Mouse (Mus musculus): ENCODE measurements around the gene Btbd18.
A peak's percentile ranks its signal among the peaks of the same experiment; 100 is the strongest.
"Not testable (repeated sequence)": the region's sequence is repeated elsewhere in the genome, so short reads cannot be mapped to it uniquely, and the experiment has no call there.

Gene Btbd18

GRCm38 (mm10) chr2:84646138-84646537 is 12.7 kb upstream of the Btbd18 start:
- no peak for DNase-seq (ENCODE audit: low read depth in 1 of 2, low spot score in 2 of 2)

GRCm38 (mm10) chr2:84647051-84647568 is 11.8 kb upstream of the Btbd18 start:
- DNase-seq (ENCODE audit: low read depth in 1 of 2, low spot score in 2 of 2): no peak

- no peak for DNase-seq (ENCODE audit: low read depth in 1 of 2, low spot score in 2 of 2)
These were observed 10.5 kb upstream of the Btbd18 start for GRCm38 (mm10) chr2:84648369-84648768.

GRCm38 (mm10) chr2:84649674-84650073 is 9.2 kb upstream of the Btbd18 start:
- DNase-seq (ENCODE audit: low read depth in 1 of 2, low spot score in 2 of 2): no peak

GRCm38 (mm10) chr2:84650464-84651195 is 8.2 kb upstream of the Btbd18 start, which contains the start of gene Ctnnd1:
Gene Ctnnd1 (minus strand): TSS chr2:84650765.
- DNase-seq (ENCODE audit: low read depth in 1 of 2, low spot score in 2 of 2): peak in 1 of 2 experiments; percentile 26

- no peak for DNase-seq (ENCODE audit: low read depth in 1 of 2, low spot score in 2 of 2)
These were observed 5.5 kb upstream of the Btbd18 start for GRCm38 (mm10) chr2:84653354-84653753.

- DNase-seq (ENCODE audit: low read depth in 1 of 2, low spot score in 2 of 2): no peak
These were observed 3.0 kb upstream of the Btbd18 start for GRCm38 (mm10) chr2:84655864-84656263.

GRCm38 (mm10) chr2:84660253-84660652 is 1.4 kb downstream of the Btbd18 start:
- DNase-seq (ENCODE audit: low read depth in 1 of 2, low spot score in 2 of 2): peak in 1 of 2 experiments; percentile 30

GRCm38 (mm10) chr2:84662866-84663265 is 4.0 kb downstream of the Btbd18 start:
- no peak for DNase-seq (ENCODE audit: low read depth in 1 of 2, low spot score in 2 of 2)

- no peak for DNase-seq (ENCODE audit: low read depth in 1 of 2, low spot score in 2 of 2)
These were observed 7.2 kb downstream of the Btbd18 start for GRCm38 (mm10) chr2:84666081-84666480.

GRCm38 (mm10) chr2:84669828-84670568 is 11.1 kb downstream of the Btbd18 start:
- DNase-seq (ENCODE audit: low read depth in 1 of 2, low spot score in 2 of 2): no peak

- peak; percentile 26 to 44 for DNase-seq (ENCODE audit: low read depth in 1 of 2, low spot score in 2 of 2)
These were observed 11.7 kb downstream of the Btbd18 start, which contains the start of gene Selenoh for GRCm38 (mm10) chr2:84670569-84670933. Gene Selenoh (minus strand): TSS chr2:84670770.

GRCm38 (mm10) chr2:84671535-84671934 is 12.7 kb downstream of the Btbd18 start:
- DNase-seq (ENCODE audit: low read depth in 1 of 2, low spot score in 2 of 2): not testable (repeated sequence)

GRCm38 (mm10) chr2:84677270-84677967 is 18.5 kb downstream of the Btbd18 start:
- DNase-seq (ENCODE audit: low read depth in 1 of 2, low spot score in 2 of 2): no peak

GRCm38 (mm10) chr2:84677968-84678880 is 19.3 kb downstream of the Btbd18 start, which contains the start of the genes Gm28635 and Med19:
Gene Gm28635 (minus strand): TSS chr2:84678041.
Gene Med19 (plus strand): TSS chr2:84678402.
- DNase-seq (ENCODE audit: low read depth in 1 of 2, low spot score in 2 of 2): peak; percentile 85 to 94

- no peak for DNase-seq (ENCODE audit: low read depth in 1 of 2, low spot score in 2 of 2)
These were observed 20.1 kb downstream of the Btbd18 start, which contains the start of gene Tmx2 for GRCm38 (mm10) chr2:84679016-84679415. Gene Tmx2 (minus strand): TSS chr2:84679140.

GRCm38 (mm10) chr2:84682605-84683183 is 23.8 kb downstream of the Btbd18 start:
- no peak for DNase-seq (ENCODE audit: low read depth in 1 of 2, low spot score in 2 of 2)

GRCm38 (mm10) chr2:84688080-84688844 is 29.4 kb downstream of the Btbd18 start:
- DNase-seq (ENCODE audit: low read depth in 1 of 2, low spot score in 2 of 2): no peak

- no peak for DNase-seq (ENCODE audit: low read depth in 1 of 2, low spot score in 2 of 2)
These were observed 31.2 kb downstream of the Btbd18 start for GRCm38 (mm10) chr2:84690050-84690449.
